Mouse (Mus musculus): Measurements from ENCODE around the gene Ccdc153.

The Ccdc153 gene

DNA sequence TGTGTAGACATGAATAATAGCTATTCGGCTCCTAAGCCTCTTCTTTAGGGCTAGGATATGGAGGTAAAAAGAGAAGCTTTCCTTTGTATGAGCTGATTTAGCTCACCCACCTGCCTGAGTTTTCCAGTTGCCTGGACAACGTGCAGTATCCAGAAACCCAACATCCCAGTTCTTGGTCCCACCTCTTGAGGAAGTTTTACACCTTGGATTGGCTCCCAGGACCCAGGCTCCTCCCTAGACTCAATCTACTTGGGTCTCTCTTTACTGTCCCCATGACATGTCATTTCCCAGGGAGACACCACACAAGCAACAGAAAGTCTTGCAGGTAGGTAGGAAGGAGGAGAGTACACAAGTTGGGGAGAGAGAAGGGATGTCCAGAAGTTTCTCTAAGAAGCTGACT, at the start of gene Ccdc153:
Ccdc153 (plus strand) TSS at position 278 of the 400 bp plus-strand sequence.
- no peak for DNase-seq (ENCODE audit: low spot score in 2 of 2)

DNA sequence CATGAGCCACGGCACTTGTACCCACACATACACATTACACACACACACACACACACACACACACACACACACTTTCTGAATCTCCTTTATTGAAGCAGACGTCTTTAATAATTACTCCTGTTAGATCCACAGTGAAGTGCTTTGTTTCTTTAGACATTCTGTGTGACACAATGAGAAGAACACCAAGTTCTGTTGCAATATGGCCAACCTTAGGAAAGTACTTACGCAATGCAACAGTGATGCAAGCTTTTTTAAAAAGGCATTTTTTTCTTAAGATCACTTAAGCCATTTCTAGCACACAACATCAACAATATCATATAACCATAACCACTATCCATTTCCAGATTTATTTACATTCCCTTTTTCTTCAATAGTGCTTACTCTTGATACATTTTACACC, 49.3 kb upstream of the Ccdc153 start:
- no peak for DNase-seq (ENCODE audit: low spot score in 2 of 2)

DNA sequence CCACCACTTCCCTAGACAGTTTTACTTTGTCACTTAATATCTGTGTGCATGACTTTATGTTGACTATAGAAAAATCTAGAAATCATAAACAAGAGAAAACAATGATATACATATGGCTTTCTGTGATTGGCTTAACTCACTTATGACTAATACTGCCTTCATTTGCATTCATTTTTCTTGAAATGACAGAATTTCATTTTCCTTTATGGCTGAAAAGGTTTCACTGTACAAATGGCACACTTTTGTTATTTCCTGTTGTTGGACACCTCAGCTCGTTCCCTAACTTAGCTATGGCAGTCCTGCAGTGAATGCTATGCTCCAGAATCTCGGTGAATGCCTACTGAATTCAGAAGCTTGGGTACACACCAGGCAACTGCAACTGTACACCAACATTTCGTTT, 48.2 kb upstream of the Ccdc153 start:
- no peak for DNase-seq (ENCODE audit: low spot score in 2 of 2)

DNA sequence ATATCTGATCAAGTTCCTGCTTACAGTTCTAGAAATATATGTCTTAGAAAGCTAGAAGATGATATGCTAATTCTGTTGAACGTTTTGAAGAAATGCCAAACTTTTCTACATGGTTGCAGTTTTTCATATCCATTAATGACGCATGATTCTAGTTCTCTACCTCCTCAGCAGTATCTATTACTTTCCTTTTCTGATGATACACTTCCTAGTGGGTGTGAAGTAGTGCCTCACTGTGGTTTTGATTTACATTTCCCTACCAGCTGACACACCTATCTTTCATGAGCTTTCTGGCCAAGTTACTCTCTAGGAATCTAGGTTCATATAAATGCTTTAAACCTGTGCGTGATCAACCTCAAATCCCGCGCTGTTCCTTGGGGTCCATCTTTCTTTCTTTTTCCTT, 47.7 kb upstream of the Ccdc153 start:
- DNase-seq (ENCODE audit: low spot score in 2 of 2), result no peak

DNA sequence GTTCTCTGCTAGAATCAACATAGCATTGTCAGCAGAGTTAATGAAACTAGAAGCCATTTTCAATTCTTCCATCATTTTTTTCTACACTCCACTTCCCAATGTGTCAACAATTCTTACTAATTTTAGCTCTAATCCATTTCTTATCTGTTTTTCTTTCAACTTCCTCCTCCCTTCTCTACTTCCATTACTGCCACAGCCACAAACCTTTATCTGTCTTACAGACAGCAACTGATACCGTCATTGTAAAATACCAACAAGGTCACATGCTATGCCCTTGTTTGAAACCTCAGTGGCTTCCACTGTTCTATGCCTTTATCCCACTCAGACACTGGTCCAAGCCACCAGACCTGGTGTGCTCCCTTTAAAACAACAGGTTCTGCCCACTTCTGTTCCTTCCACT, 46.5 kb upstream of the Ccdc153 start:
- no peak for DNase-seq (ENCODE audit: low spot score in 2 of 2)

DNA sequence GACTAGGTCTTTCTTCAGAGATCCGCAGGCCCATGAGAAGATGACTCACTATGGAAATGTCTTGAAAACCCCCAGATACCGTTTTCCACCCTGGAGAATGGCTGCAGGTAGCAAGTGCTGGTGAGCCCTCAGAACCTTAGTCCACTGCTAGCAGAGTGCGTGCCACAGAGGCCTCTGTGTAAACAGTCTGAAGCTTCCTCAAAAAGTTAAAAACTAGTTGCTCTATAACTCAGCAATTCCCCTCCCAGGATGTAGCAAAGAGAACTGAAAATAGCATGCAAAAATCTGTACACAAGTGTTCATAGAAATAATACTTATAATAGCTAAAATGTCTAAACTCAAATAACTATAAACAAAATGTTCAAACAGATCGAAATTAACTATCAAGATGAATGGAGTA, 44.1 kb upstream of the Ccdc153 start:
- no peak for DNase-seq (ENCODE audit: low spot score in 2 of 2)

DNA sequence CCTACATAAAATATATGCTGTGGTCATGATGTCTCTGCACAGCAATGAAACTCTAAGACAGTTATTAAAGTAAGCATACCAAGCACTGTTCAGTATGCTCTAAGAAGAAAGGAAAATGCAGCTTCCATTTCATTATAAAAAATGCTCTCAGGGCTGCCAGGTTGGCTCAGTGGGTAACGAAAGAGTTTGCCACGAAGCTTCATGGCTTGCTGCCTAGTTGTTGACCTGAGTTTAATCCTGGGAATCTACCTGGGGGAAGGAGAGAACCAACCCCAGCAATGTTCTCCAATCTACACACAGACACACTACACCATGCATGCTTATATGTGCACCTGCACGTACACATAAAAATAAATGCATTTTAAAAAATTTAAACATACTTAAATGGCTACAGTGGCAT, 41.3 kb upstream of the Ccdc153 start:
- no peak for DNase-seq (ENCODE audit: low spot score in 2 of 2)

DNA sequence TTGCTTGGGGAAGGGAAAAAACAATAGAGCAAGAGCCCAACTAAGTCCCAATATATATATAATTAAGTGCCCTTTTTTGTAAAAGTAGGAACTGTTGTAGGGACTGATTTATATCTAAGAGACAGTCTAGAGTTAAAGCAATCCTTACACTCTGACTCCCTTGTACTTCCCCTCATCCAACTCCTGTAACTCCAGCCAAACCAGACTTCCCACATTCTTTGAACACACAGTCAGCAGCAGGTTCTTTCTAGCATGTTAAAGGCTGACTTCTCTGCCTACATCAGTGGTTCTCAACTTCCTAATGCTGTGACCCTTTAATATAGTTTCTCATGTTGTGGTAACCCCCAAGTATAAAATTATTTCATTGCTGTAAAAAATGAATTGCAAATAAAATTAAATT, 40.9 kb upstream of the Ccdc153 start:
- DNase-seq (ENCODE audit: low spot score in 2 of 2), result no peak

DNA sequence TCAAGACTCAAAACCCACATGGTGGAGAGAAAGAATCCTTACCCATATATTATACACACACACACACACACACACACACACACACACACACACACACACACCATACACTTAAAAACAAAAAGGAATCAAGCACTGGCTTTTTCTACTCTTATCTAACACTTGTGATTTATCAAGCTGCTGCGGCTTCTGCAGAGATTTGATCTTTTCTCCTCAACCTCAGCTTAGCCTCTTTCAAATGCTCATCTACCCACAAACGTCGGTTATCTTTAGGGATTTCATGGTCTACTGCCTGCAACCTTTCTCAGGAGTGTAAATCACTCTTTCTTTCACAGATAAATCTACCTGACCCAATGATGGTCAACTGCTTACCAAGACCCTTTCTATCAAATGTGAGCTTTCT, 40.0 kb upstream of the Ccdc153 start:
- DNase-seq (ENCODE audit: low spot score in 2 of 2), result no peak

DNA sequence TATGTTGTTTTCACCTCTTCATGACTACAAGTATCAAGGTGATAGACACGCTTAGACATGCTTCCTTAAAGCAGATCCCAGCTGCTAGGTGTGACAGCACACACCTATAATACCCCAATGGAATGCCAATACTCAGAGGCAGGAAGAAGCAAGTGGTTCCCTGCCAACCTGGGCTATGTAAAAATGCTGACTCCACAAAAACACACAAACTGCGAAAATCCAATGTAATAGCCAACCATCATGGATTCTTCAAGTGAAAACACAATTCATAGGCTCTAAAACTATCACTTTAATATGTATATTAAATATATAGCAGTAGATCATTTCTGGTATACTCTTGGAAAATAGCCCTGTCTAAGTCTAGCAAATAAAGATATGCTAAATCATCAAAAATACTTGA, 32.6 kb upstream of the Ccdc153 start:
- no peak for DNase-seq (ENCODE audit: low spot score in 2 of 2)

DNA sequence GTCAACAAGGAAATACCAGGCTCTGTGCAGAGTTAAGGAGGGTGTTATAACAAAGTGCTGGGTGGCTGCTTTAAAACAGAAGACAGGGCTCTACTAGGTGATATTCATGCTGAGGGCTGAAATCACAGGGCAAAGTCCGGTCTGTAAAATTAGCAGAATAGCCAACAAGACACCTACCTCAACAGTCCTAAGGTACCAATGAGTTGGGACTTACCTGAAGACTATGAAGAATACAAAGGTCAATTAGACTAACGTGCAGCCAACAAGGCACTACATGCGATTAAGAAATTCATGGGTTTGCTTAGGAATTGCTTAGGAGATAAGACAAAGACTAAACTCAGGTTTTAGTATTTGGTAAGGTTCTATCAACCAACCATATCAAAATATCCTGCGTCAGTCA, 31.1 kb upstream of the Ccdc153 start:
- DNase-seq (ENCODE audit: low spot score in 2 of 2), result no peak

DNA sequence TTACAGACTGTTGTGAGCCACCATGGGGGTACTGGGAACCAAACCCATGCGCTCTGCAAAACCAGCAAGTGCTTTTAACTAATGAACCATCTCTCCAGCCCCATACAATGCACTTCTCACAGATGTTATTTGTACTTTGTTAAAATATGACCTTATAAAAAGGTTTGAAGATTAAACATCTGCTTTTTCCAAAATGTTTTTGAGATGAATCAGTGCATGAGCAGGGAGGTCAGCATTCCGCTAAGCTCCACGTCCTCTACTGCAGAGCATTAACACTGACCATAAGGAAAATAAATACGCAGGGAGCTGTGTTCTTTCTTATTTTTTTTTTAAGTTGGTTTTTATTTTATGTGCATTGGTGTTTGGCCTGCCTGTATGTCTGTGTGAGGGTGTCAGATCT, 28.1 kb upstream of the Ccdc153 start:
- DNase-seq (ENCODE audit: low spot score in 2 of 2), result no peak

DNA sequence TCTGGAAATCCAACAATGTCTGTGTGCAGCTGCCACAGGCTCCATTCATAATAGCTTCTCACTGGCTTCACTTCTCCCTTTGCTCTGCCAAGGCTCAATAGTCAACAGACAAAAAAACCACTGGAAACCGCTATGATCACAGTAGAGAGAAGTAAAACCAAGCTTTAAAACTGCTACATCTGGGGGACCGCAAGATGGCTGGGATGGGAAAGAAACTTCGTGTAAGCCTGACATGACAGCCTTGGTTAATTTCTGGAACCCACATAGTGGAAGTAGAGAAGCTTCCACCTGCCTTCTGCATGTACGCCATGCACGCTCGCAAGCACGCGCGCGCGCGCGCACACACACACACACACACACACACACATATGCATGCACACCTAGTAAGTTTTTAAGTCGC, 26.9 kb upstream of the Ccdc153 start:
- no peak for DNase-seq (ENCODE audit: low spot score in 2 of 2)

DNA sequence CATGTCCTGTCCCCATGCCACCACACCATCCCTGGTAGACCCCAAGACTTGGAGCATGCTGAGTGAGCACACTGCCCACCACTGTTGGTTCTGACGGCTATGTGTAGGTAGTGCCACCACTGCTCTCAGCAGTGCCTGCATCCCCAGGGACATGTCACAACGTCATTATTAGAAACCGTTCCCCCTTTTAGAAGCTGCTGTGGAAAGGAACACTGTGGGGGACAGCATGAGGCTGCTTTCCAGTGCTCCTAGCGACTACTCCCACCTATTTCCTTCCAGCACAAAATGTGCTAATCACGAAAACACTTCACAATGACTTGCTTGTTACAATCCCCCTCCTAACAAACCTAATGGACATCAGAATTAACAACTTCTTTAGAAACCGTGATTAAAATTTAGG, 14.5 kb upstream of the Ccdc153 start:
- DNase-seq (ENCODE audit: low spot score in 2 of 2), result no peak

DNA sequence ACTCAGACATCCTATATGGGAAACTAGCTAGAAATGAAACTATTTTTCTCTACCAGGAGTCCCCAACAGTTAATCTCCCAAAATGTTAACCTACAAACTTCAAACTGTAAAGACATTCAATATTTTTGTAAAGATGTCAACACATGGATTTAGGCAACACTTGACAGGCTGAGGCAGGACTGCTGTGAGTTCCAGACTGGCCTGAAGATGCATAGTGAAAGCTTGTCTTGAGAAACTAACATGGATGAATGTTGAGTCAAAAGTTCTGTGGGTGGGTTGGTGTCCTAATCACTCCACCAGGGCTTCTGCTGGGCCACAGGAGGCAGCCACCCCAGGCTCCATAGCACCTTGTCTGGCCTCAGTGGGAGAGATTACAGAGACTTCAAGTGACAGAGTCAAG, 8.9 kb upstream of the Ccdc153 start:
- DNase-seq (ENCODE audit: low spot score in 2 of 2), result no peak

DNA sequence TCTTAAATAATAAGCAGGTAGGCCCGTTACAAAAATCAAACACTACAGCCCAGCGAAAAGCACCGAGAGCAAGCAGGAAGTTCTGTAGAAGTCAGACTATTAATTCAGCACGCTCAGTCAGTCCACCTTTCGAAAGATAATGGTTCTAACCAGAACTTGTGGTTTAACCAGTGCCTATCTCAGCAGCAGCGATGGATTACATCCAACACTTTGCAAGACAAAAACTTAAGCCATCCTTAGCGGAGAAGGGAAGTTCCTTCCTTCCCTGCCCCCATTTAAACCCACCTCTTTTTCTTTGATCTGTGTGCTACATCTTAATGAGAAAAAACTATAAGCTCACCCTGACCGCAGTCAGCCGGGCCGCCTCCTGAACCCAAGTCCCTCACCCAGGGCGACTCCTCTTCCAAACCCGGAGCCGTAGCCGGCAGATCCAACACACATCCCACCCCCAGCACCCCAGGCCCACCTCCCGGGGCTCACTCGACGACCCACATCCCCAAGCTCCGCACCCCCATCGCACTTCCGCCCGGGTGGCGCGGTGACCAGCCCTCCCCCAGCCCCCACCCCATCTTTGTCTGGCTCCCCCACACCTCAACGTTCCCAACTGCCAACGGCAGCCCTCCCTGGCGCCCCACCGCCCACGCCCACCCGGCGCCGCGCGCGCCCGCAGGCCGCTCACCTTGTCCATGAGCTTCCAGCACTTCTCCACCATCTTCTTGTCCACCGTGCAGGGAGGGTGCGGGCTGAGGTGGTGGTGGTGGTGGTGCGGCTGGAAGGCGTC, 7.3 kb upstream of the Ccdc153 start:
- DNase-seq (ENCODE audit: low spot score in 2 of 2), result peak; percentile 51 to 56

DNA sequence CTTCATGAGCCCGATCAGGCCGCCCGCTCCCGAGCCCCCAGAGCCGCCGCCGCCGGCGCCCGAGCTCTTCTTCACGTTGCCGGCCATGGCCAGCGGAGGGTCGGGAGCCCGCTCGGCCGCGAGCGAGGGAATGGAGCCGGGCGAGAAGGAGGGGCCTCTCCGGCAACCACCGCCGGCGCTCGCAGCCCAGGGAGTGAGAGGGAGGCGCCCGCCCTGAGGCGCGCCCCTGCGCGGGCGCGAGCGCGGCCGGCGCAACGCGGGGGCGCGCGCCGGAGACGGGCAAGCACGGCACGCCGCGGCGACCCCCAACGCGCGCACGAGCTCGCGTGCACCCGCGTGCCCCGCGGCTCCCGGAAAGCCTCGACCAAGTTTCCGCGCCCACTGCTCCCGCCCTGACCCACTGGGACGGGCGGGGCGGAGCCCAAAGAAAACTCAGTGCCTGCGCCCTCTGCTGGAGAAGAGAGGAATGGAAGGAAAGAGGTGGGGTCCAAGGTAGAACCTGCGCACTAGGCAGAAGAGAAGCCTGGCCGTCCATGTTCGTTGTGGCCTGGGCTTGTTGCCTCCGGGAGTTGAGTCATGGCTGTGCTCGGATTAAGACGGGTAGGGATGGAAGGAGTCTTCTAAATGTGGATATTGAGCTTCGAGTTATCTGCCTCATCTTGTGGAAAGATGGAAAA, 6.5 kb upstream of the Ccdc153 start, which contains the start of gene Cbl:
Cbl (minus strand) TSS at position 248 of the 677 bp plus-strand sequence.
- peak; percentile 98 to 99 for DNase-seq (ENCODE audit: low spot score in 2 of 2)

DNA sequence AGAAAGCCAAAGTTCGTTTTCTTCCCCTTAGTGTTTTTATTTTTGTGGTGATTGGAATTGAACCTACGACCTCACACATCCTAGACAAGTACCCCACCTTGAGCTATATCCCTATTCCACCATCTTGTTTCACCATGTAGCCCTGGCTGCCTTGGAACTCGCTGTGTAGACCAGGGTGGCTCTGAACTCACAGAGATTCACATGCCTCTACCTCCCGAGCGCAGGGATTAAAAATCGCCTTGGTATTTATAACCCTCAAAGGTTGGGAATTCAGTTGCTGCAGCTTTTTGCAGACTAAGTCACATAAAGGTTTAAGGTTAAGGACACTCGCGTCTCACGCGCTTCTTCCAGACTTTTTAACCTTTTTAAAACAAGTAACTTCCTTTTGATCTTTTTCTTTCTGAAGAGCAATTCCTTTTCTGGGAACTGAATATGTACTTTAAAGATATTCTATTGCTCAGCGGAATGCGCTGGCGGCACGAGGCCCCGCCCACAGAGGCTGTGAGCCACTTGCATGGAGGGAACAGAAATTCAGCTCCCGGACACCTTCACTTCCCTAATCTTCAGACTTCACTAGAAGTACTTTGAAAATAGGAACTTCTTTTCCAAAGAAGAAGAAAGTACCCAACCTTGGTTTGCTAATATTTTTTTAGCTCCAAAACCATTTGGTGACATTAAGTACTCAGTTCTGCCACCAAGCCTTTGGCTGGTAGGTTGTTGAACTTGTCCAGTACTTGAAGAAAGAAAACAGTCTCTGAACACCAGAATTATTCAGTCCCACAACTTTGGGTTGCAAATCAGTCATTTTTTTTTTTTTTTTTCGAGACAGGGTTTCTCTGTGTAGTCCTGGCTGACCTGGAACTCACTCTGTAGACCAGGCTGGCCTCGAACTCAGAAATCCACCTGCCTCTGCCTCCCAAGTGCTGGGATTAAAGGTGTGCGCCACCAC, 5.7 kb upstream of the Ccdc153 start:
- peak in 1 of 2 experiments; percentile 62 for DNase-seq (ENCODE audit: low spot score in 2 of 2)

DNA sequence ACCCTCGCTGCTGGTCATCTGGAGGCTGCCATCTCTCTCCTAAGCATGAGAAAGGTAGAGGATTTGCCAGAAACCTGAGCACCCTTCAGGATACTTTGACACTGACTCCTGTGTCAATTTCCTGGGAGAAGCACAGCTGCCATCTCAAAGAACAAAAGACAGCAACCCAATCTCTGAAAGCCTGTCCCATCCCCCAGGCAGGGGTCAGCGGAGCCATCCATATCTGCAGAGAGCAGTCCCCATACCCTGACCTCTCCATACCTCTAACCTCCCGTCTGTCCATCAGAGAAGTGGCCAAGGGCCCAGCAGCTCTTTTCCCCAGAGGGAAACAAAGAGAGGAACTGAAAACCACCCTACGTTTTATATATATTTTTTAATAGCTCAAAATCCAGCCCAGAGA, 3.9 kb upstream of the Ccdc153 start:
- no peak for DNase-seq (ENCODE audit: low spot score in 2 of 2)

DNA sequence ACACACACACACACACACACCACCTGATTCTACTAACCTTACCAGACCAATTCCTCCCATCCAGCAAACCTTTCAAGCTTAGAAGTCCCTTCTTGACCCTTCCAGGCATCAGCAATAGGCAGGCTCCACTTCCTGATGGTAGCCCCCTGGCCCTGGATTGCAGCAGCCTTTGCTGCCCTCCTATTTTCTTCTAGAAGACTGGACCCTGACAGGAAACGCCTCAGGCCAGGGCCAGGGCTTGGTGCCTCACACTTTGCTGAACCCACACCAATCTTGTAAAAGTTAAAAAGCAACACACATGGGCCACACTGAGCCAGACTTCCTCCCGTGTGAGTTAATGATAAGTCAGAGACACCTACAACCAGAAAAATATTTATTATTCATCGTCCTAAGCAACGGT, 3.3 kb upstream of the Ccdc153 start:
- DNase-seq (ENCODE audit: low spot score in 2 of 2), result no peak

DNA sequence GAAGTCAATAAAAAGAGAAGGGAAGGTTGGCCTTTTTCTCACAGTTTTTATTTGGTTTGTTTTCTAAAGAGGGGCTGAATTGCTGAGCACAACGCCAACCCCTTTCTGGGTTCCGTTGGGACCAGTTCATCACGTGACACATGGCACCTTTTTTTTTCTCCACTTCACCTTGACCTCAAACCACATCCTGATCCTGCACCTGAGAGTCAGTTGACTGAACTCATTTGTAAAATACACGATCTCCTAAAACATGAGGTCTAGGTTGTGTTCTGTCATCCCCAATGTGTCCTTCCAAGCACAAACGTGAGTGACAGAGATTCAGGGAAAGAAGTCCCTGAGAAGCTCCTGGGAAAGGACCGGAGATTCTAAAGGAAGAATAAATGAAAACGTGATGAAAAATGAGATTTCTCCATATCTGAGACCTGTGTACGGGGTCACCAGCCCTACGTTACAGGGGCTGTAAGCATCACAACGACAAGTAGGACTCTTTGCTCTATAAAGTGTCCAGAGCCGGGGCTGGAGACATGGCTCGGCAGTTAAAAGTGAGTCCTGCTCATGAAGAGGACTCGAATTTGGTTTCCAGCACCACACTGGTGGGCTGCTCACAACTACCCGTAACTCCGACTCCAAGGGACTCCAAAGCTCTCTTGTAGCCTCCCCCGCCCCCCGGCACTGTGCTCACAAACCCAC, 1.8 kb upstream of the Ccdc153 start:
- DNase-seq (ENCODE audit: low spot score in 2 of 2), result no peak

DNA sequence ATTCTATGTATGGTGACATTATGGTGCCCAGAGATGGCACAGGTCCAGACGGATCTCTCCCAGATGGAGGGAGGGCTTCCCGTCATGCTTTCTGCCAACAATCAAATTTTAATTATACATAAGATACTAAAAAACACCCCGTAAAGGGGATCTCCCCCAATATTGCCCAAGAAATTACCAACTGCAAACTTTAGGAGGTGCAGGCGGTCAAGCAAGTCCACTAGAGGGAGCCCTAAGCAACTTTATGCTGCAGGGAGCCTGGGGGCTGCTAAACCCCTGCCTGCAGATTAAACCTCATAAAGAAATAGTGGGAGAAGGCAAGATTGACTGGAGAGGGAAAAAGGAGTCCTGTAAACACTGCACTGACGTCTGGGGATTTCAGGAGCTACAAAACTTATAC, 1.0 kb upstream of the Ccdc153 start:
- DNase-seq (ENCODE audit: low spot score in 2 of 2), result peak in 1 of 2 experiments; percentile 74
